8 mouse cellular contexts compared by ENCODE assay signal in genomic region chr10:69570466-69571288, GRCm38 (mm10).
DNase-seq lines count a peak whose midpoint lies in the region; ATAC-seq and TF ChIP-seq lines count a peak whose summit lies in the region.

No protein-coding gene starts in this region.

- H3K27me3 ChIP-seq in forebrain, embryonic 14.5 days (replicated peaks; ENCODE audit: control insufficient read depth, insufficient read depth, low read length) = no peaks in the 10 kb centered on the region
- no peaks in the 10 kb centered on the region for H3K27me3 ChIP-seq in kidney, postnatal 0 days (ENCODE audit: insufficient read depth, low read length)
- H3K27me3 ChIP-seq in midbrain, embryonic 11.5 days (ENCODE audit: control insufficient read depth, insufficient read depth, low read length) = peaks cover 17% of the 10 kb centered on the region

- ATAC-seq in forebrain, embryonic 14.5 days = no peak
- peak; percentile 48; the same call in 1 of the 2 replicates for ATAC-seq in kidney, postnatal 0 days (replicated peaks; ENCODE audit: low FRiP score, low read depth)
- no peak for ATAC-seq in midbrain, embryonic 11.5 days (ENCODE audit: low FRiP score)
- ATAC-seq in monocyte, adult 5-6 weeks (replicated peaks; ENCODE audit: insufficient number of reproducible peaks, low FRiP score, low TSS enrichment, poor library complexity, severe bottlenecking) = no peak

- no peaks in the 10 kb centered on the region for H3K36me3 ChIP-seq in forebrain, embryonic 14.5 days (ENCODE audit: control insufficient read depth, insufficient read depth, low read length)
- no peaks in the 10 kb centered on the region for H3K36me3 ChIP-seq in kidney, postnatal 0 days (ENCODE audit: insufficient read depth, low read length)
- H3K36me3 ChIP-seq in midbrain, embryonic 11.5 days (ENCODE audit: control insufficient read depth, insufficient read depth, low read length) = no peaks in the 10 kb centered on the region

- H3K4me2 ChIP-seq in forebrain, embryonic 14.5 days (ENCODE audit: low read length) = peak overlapping the region; percentile 47
- H3K4me2 ChIP-seq in kidney, postnatal 0 days (ENCODE audit: low read length) = peak overlapping the region; percentile 78
- peak overlapping the region; percentile 12 for H3K4me2 ChIP-seq in midbrain, embryonic 11.5 days

- H3K4me3 ChIP-seq in lung, adult 2 months (replicated peaks; ENCODE audit: extremely low read depth, low read depth, low read length) = no peak overlapping the region
- H3K4me3 ChIP-seq in forebrain, embryonic 14.5 days (ENCODE audit: low read depth, low read length) = peak overlapping the region; percentile 13; the same call in 1 of the 2 replicates
- peak overlapping the region; percentile 35 for H3K4me3 ChIP-seq in kidney, postnatal 0 days (replicated peaks; ENCODE audit: low read depth, low read length)
- no peak overlapping the region for H3K4me3 ChIP-seq in midbrain, embryonic 11.5 days (ENCODE audit: low read depth, low read length)

- no peak for TF ChIP-seq CTCF in lung, adult 2 months (IDR thresholded peaks at IDR 0.05; ENCODE audit: insufficient read depth, low read length)
- no peak for TF ChIP-seq CTCF in kidney, postnatal 0 days (IDR thresholded peaks at IDR 0.05; ENCODE audit: low read depth)

- H3K4me1 ChIP-seq in lung, adult 2 months (ENCODE audit: control insufficient read depth, insufficient read depth, low read length) = peaks cover 3% of the 10 kb centered on the region
- H3K4me1 ChIP-seq in forebrain, embryonic 14.5 days (ENCODE audit: control insufficient read depth, insufficient read depth, low read length) = peaks cover 39% of the 10 kb centered on the region
- 0 out of 2 replicates have a peak, but pooled peaks cover 3% of the 10 kb centered on the region for H3K4me1 ChIP-seq in kidney, postnatal 0 days (replicated peaks; ENCODE audit: insufficient read depth, low read length)
- H3K4me1 ChIP-seq in midbrain, embryonic 11.5 days (ENCODE audit: control insufficient read depth, insufficient read depth, low read length) = peaks cover 22% of the 10 kb centered on the region

- H3K27ac ChIP-seq in forebrain, embryonic 14.5 days (ENCODE audit: low read depth, low read length) = no peak overlapping the region
- H3K27ac ChIP-seq in kidney, postnatal 0 days = peak overlapping the region; percentile 13; the same call in 1 of the 2 replicates
- no peak overlapping the region for H3K27ac ChIP-seq in midbrain, embryonic 11.5 days (ENCODE audit: low read depth, low read length)

- H3K9me3 ChIP-seq in forebrain, embryonic 14.5 days (replicated peaks; ENCODE audit: control insufficient read depth, low read length) = no peaks in the 10 kb centered on the region
- H3K9me3 ChIP-seq in kidney, postnatal 0 days (replicated peaks; ENCODE audit: low read length) = no peaks in the 10 kb centered on the region
- no peaks in the 10 kb centered on the region for H3K9me3 ChIP-seq in midbrain, embryonic 11.5 days (ENCODE audit: control insufficient read depth, low read length)

- WGBS in lung, adult 2 months = 26% methylated on average over 18 of the region's 18 CpGs
- 39% methylated on average over 18 of the region's 18 CpGs for WGBS in forebrain, embryonic 14.5 days
- WGBS in kidney, postnatal 0 days = 40% methylated on average over 18 of the region's 18 CpGs
- 39% methylated on average over 18 of the region's 18 CpGs for WGBS in midbrain, embryonic 11.5 days

- no peak for TF ChIP-seq POLR2A in lung, adult 2 months (IDR thresholded peaks at IDR 0.05; ENCODE audit: borderline replicate concordance, extremely low read depth, low read depth, low read length)

- H3K9ac ChIP-seq in forebrain, embryonic 14.5 days (ENCODE audit: low read length) = no peak overlapping the region
- H3K9ac ChIP-seq in kidney, postnatal 0 days (ENCODE audit: low read depth, low read length) = 0 out of 2 replicates have a peak overlapping the region, but pooled peaks have one; percentile 48
- H3K9ac ChIP-seq in midbrain, embryonic 11.5 days (ENCODE audit: low read length) = no peak overlapping the region

- DNase-seq in lung, adult 18-20 months = peak; percentile 47 to 70
- DNase-seq in lung, adult 2 months = no peak
- no peak for DNase-seq in forebrain, embryonic 14.5 days (ENCODE audit: low spot score)
- peak; percentile 39 for DNase-seq in kidney, postnatal 0 days (ENCODE audit: low spot score)
- DNase-seq in midbrain, embryonic 11.5 days (ENCODE audit: low spot score, missing footprints) = peak; percentile 62
- no peak for DNase-seq in adrenal gland, adult 2 months
- DNase-seq in left cerebral cortex, adult 8-10 months (ENCODE audit: low spot score in 2 of 2) = no peak

Comparison
In these comparisons a context has a peak if more than half of its experiments do, and no peak if none do; other contexts are left out.
1. DNase-seq: peak in lung, adult 18-20 months (2 of 2), kidney, postnatal 0 days (single experiment) and midbrain, embryonic 11.5 days (single experiment); none in lung, adult 2 months (single experiment), forebrain, embryonic 14.5 days (single experiment), adrenal gland, adult 2 months (single experiment) and left cerebral cortex, adult 8-10 months (0 of 2).
2. H3K4me3 ChIP-seq: peak in forebrain, embryonic 14.5 days (single experiment) and kidney, postnatal 0 days (single experiment); none in lung, adult 2 months (single experiment) and midbrain, embryonic 11.5 days (single experiment).
3. H3K4me2 ChIP-seq: peak in every context shown above with its lines; median percentile 78 in kidney, postnatal 0 days; 47 in forebrain, embryonic 14.5 days; 12 in midbrain, embryonic 11.5 days.